Mouse (Mus musculus) ES-E14 (cell line): ENCODE results near the gene Rnf7. TPM values are rescaled to one million over a fixed set of nuclear protein-coding genes. Genes with fewer than 3 reads are reported as not detected.
"Not testable (repeated sequence)": the region's sequence is repeated elsewhere in the genome, so short reads cannot be mapped to it uniquely, and the experiment has no call there.

Source experiments
- DNase-seq: peaks from one replicate; pipeline ENCODE4 v3.0.0-alpha.2; 2013; ENCODE audit warnings: low read depth, low spot score
- H3K27ac ChIP-seq: 2 replicates; pipeline ENCODE4 v1.5.1; 2012; ENCODE audit warnings: low read depth, mild to moderate bottlenecking, low read length, moderate library complexity, mixed read lengths; ENCODE audit not compliant: poor library complexity, insufficient read depth, severe bottlenecking
- H3K36me3 ChIP-seq: 2 replicates; pipeline ENCODE4 v1.6.1; 2012; ENCODE audit warnings: mild to moderate bottlenecking, low read length, moderate library complexity, mixed read lengths; ENCODE audit not compliant: control insufficient read depth, poor library complexity, insufficient read depth, severe bottlenecking
- H3K4me1 ChIP-seq, 2 experiments: fragments of 150-350 bp in 1 of 2; sonication (generic) in 1 of 2; 2 replicates each; pipeline ENCODE4 v1.6.1; 2012; ENCODE audit warnings: low read length in 2 of 2, mild to moderate bottlenecking in 1 of 2, mixed read lengths in 1 of 2; ENCODE audit not compliant: control insufficient read depth in 2 of 2, insufficient read depth in 2 of 2, poor library complexity in 1 of 2
- H3K4me3 ChIP-seq, 2 experiments: fragments of 150-350 bp in 1 of 2; sonication (generic) in 1 of 2; 2 replicates each; pipeline ENCODE4 v1.5.1; 2012; ENCODE audit warnings: low read length in 2 of 2, low read depth in 1 of 2, mild to moderate bottlenecking in 1 of 2, mixed read lengths in 1 of 2; ENCODE audit not compliant: insufficient read depth in 1 of 2, poor library complexity in 1 of 2, severe bottlenecking in 1 of 2
- H3K9ac ChIP-seq: 2 replicates; pipeline ENCODE4 v1.6.1; 2012; ENCODE audit warnings: low read depth, mild to moderate bottlenecking, low read length, mixed read lengths; ENCODE audit not compliant: poor library complexity, insufficient read depth, severe bottlenecking
- H3K9me3 ChIP-seq: fragments of 150-350 bp; sonication (generic); 2 replicates; pipeline ENCODE4 v1.6.1; 2012; ENCODE audit warnings: low read depth, mild to moderate bottlenecking, low read length; ENCODE audit not compliant: control insufficient read depth, insufficient read depth
- CHD2 ChIP-seq: IDR thresholded peaks from 2 replicates; pipeline ENCODE4 v1.6.1; 2014; ENCODE audit warnings: mild to moderate bottlenecking, low read depth, low read length, inconsistent platforms
- HCFC1 ChIP-seq: IDR thresholded peaks from 2 replicates; pipeline ENCODE4 v1.6.1; 2012; ENCODE audit warnings: low read length, inconsistent platforms, borderline replicate concordance; ENCODE audit not compliant: insufficient read depth
- MAFK ChIP-seq: IDR thresholded peaks from 2 replicates; pipeline ENCODE4 v1.6.1; 2014; ENCODE audit warnings: mild to moderate bottlenecking, low read depth, low read length, inconsistent platforms; ENCODE audit not compliant: insufficient read depth
- ZC3H11A ChIP-seq: IDR thresholded peaks from 2 replicates; pipeline ENCODE4 v1.6.1; 2012; ENCODE audit warnings: low read depth, mild to moderate bottlenecking, inconsistent platforms, low read length, borderline replicate concordance
- ZNF384 ChIP-seq: IDR thresholded peaks from 2 replicates; pipeline ENCODE4 v1.6.1; 2012; ENCODE audit warnings: low read depth, low read length, inconsistent platforms
- in situ Hi-C, 2 experiments: fragments of 600-800 bp; cut with MboI; formaldehyde crosslinking; loops; one replicate each; pipeline ENCODE4 v1.15.1; 2025; ENCODE audit warnings: low sequenced_read_pairs in 2 of 2, inconsistent platforms in 1 of 2; ENCODE audit not compliant: unreplicated experiment in 2 of 2
- total RNA-seq: library from RNA; depleted of rRNA; stranded (reverse); fragments of 300-350 nt; gene quantifications from 2 replicates; pipeline ENCODE4 v1.2.3, GENCODE M21; 2012; rRNA removed

Gene Rnf7
- 152 and 198 TPM in 2 replicates for total RNA-seq

GRCm38 (mm10) chr9:96478071-96478888 is at the start of gene Rnf7:
Gene Rnf7 (minus strand): TSS chr9:96478675.
- in situ Hi-C loops, result no loop called here
- peak within 1 kb of the TSS; percentile 85 to 93 for H3K4me3 ChIP-seq
- H3K4me1 ChIP-seq, result peaks cover 0 to 6% of the 10 kb centered on the region in 2 experiments; a peak in 1 of 4 replicates
- no peaks in the 10 kb centered on the region for H3K9me3 ChIP-seq
- peak within 1 kb of the TSS; percentile 86 for H3K9ac ChIP-seq
- peak within 1 kb of the TSS; percentile 77 for H3K27ac ChIP-seq
- peak; percentile 94 for DNase-seq
- peaks cover 4% of the 10 kb centered on the region for H3K36me3 ChIP-seq
- no peak for TF ChIP-seq ZC3H11A
- peak; percentile 70 for TF ChIP-seq HCFC1
- TF ChIP-seq CHD2, result 0 out of 2 replicates have a peak, but pooled peaks have one; percentile 19

DNA sequence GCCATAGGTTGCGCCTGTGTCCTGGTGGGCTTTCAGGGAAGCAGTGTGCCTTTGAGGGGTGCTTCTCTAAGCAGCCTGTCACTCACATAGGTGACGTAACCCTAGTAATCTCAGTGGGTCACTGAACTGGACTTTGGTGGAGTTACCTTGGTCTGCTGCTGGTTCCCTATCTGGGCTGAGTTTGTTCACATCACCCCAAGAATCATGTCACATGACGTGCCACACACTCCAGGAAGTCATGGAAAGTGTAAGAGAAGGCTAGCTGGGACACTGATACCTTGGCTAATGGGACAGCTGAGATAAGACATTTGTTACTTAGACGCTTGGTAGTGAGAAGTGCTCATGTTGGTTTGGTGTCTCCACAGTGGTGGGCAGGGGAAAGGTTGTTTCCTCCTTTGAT is 47.5 kb upstream of the Rnf7 start:
- H3K4me1 ChIP-seq, result peaks cover 6 to 16% of the 10 kb centered on the region in 2 experiments; a peak in 3 of 4 replicates
- TF ChIP-seq HCFC1 (no peak), CHD2 (no peak), ZC3H11A (no peak), MAFK (no peak), ZNF384 (no peak)
- H3K36me3 ChIP-seq, result no peaks in the 10 kb centered on the region
- DNase-seq, result no peak
- H3K27ac ChIP-seq, result no peak overlapping the region
- H3K9me3 ChIP-seq, result no peaks in the 10 kb centered on the region
- no peak overlapping the region for H3K4me3 ChIP-seq
- H3K9ac ChIP-seq, result no peak overlapping the region
- in situ Hi-C loops, result no loop called here

GRCm38 (mm10) chr9:96524972-96525506 is 46.6 kb upstream of the Rnf7 start, which contains the start of gene Gm28729:
Gene Gm28729 (minus strand): TSS chr9:96525264.
- in situ Hi-C loops, result no loop called here
- H3K9ac ChIP-seq, result no peak within 1 kb of the TSS
- DNase-seq, result no peak
- no peak within 1 kb of the TSS for H3K4me3 ChIP-seq
- H3K36me3 ChIP-seq, result no peaks in the 10 kb centered on the region
- H3K4me1 ChIP-seq, result peaks cover 6 to 11% of the 10 kb centered on the region in 2 experiments; a peak in 3 of 4 replicates
- TF ChIP-seq ZNF384 (no peak), CHD2 (no peak), HCFC1 (no peak), MAFK (no peak)
- H3K27ac ChIP-seq, result no peak within 1 kb of the TSS
- H3K9me3 ChIP-seq, result no peaks in the 10 kb centered on the region

GRCm38 (mm10) chr9:96523148-96523547 is 44.7 kb upstream of the Rnf7 start:
- H3K9me3 ChIP-seq, result no peaks in the 10 kb centered on the region
- no peaks in the 10 kb centered on the region for H3K36me3 ChIP-seq
- no peak overlapping the region for H3K9ac ChIP-seq
- H3K27ac ChIP-seq, result no peak overlapping the region
- H3K4me1 ChIP-seq, result peaks cover 3 to 8% of the 10 kb centered on the region in 2 experiments; a peak in 1 of 4 replicates
- in situ Hi-C loops, result no loop called here
- TF ChIP-seq HCFC1 (no peak), ZC3H11A (0 out of 2 replicates have a peak, but pooled peaks have one; percentile 2), MAFK (no peak)
- DNase-seq, result no peak
- H3K4me3 ChIP-seq, result no peak overlapping the region

DNA sequence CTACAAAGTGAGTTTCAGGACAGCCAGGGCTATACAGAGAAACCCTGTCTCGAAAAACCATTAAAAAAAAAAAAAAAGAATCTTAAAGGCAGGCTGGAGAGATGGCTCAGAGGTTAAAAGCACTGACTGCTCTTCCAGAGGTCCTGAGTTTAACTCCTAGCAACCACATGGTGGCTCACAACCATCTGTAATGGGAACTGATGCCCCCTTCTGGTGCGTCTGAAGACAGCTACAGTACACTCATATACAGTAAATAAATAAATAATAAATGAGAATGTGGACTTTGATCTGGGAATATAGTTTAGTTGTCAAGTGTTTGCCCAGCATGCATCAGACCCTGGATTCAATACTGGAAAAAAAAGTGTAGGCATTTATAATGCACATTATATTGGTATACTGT is 43.1 kb upstream of the Rnf7 start:
- H3K27ac ChIP-seq, H3K4me3 ChIP-seq, H3K36me3 ChIP-seq, H3K4me1 ChIP-seq, H3K9me3 ChIP-seq, H3K9ac ChIP-seq, in situ Hi-C loops, DNase-seq: not testable (repeated sequence)
